In genomic region chr2:161880941-161881340, GRCm38 (mm10) we compare ENCODE assay signal across 34 mouse cellular contexts.
"Had no signal": no experiment of that assay in that cellular context is flagged by ENCODE, and none has a peak within 500 bp of the region (broad histone marks: within the 10 kb centered on the region; RNA-seq: fewer than 3 reads in every experiment).

No protein-coding gene starts in this region.

- ATAC-seq: hindbrain, embryonic 16.5 days; hindbrain, postnatal 0 days; inflammation-experienced regulatory T-cells, adult 6 months; intestine, embryonic 15.5 days; intestine, embryonic 16.5 days; intestine, postnatal 0 days had no signal

- H3K4me1 ChIP-seq: heart, embryonic 12.5 days; heart, embryonic 13.5 days; heart, embryonic 15.5 days; hindbrain, embryonic 10.5 days; hindbrain, embryonic 12.5 days; hindbrain, embryonic 13.5 days; hindbrain, embryonic 15.5 days; intestine, embryonic 15.5 days; kidney, embryonic 15.5 days had no signal

- H3K36me3 ChIP-seq: heart, embryonic 12.5 days; heart, embryonic 13.5 days; heart, embryonic 15.5 days; hindbrain, embryonic 10.5 days; hindbrain, embryonic 12.5 days; hindbrain, embryonic 13.5 days; hindbrain, embryonic 15.5 days; intestine, embryonic 15.5 days; kidney, embryonic 15.5 days had no signal

- DNase-seq: heart, postnatal 10 days; heart, postnatal 14 days; heart, postnatal 36 days; heart, postnatal 4 days; kidney, adult 11 months; kidney, adult 18-20 months; kidney, adult 2 months; kidney, adult 8-10 months; kidney, adult 9 months; kidney, postnatal 10 days; kidney, postnatal 14 days; kidney, postnatal 25 days; kidney, postnatal 36 days; kidney, postnatal 4 days; layer of hippocampus, adult 9-11 months; layer of hippocampus, postnatal 36 days had no signal

- H3K27ac ChIP-seq: heart, embryonic 13.5 days; heart, embryonic 15.5 days; hindbrain, embryonic 10.5 days; hindbrain, embryonic 12.5 days; hindbrain, embryonic 13.5 days; hindbrain, embryonic 14.5 days; hindbrain, embryonic 15.5 days; hindbrain, postnatal 0 days; intestine, embryonic 15.5 days; kidney, embryonic 15.5 days; kidney, postnatal 0 days; layer of hippocampus, adult 2 months had no signal

- H3K4me3 ChIP-seq: heart, embryonic 12.5 days; heart, embryonic 13.5 days; heart, embryonic 15.5 days; hindbrain, embryonic 10.5 days; hindbrain, embryonic 12.5 days; hindbrain, embryonic 13.5 days; hindbrain, embryonic 15.5 days; intestine, embryonic 15.5 days; kidney, embryonic 15.5 days; layer of hippocampus, adult 2 months had no signal

- H3K4me2 ChIP-seq: heart, embryonic 11.5 days; heart, embryonic 12.5 days; heart, embryonic 13.5 days; heart, embryonic 15.5 days; hindbrain, embryonic 12.5 days; hindbrain, embryonic 13.5 days; hindbrain, embryonic 14.5 days; hindbrain, embryonic 15.5 days; intestine, embryonic 15.5 days; kidney, embryonic 15.5 days had no signal

- H3K27me3 ChIP-seq: heart, embryonic 12.5 days; heart, embryonic 13.5 days; heart, embryonic 15.5 days; hindbrain, embryonic 12.5 days; hindbrain, embryonic 13.5 days; hindbrain, embryonic 15.5 days; intestine, embryonic 15.5 days; kidney, embryonic 15.5 days had no signal

- H3K9ac ChIP-seq: heart, embryonic 12.5 days; heart, embryonic 13.5 days; heart, embryonic 15.5 days; hindbrain, embryonic 12.5 days; hindbrain, embryonic 13.5 days; hindbrain, embryonic 14.5 days; hindbrain, embryonic 15.5 days; intestine, embryonic 15.5 days; kidney, embryonic 15.5 days had no signal

- H3K9me3 ChIP-seq: heart, embryonic 12.5 days; heart, embryonic 13.5 days; heart, embryonic 15.5 days; hindbrain, embryonic 10.5 days; hindbrain, embryonic 12.5 days; hindbrain, embryonic 13.5 days; hindbrain, embryonic 15.5 days; intestine, embryonic 15.5 days; kidney, embryonic 15.5 days had no signal
